Mouse (Mus musculus) cerebellum, adult 11 months (tissue): Measurements from ENCODE around the gene 2900026A02Rik.

Experiments
- DNase-seq: peaks from one replicate; pipeline ENCODE4 v3.0.0; 2022

Gene 2900026A02Rik

GRCm38 (mm10) chr5:113146656-113147055 is 74.4 kb downstream of the 2900026A02Rik start:
- no peak for DNase-seq

GRCm38 (mm10) chr5:113145171-113145570 is 75.9 kb downstream of the 2900026A02Rik start:
- no peak for DNase-seq

- no peak for DNase-seq
Measured at GRCm38 (mm10) chr5:113142486-113142885, 78.5 kb downstream of the 2900026A02Rik start.

DNA sequence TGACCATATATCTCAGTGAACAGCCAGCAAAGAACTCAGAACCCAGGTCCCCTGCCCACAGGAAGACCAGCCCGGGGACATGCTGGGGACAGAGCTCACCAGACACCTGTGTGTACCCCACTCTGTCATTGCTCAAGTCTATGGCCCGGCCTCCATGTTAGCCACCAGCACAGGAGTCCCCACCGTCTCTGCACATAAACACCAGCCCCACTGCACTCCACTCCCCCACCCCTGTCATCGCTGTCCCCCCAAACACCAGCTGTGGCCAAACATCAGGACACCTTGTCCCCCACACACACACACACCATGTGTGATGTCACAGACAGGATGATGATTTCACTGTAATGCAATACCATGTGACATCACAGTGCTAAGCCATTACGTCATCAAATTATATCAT is 79.0 kb downstream of the 2900026A02Rik start:
- no peak for DNase-seq

- no peak for DNase-seq
Measured at GRCm38 (mm10) chr5:113140872-113141271, 80.2 kb downstream of the 2900026A02Rik start.

DNA sequence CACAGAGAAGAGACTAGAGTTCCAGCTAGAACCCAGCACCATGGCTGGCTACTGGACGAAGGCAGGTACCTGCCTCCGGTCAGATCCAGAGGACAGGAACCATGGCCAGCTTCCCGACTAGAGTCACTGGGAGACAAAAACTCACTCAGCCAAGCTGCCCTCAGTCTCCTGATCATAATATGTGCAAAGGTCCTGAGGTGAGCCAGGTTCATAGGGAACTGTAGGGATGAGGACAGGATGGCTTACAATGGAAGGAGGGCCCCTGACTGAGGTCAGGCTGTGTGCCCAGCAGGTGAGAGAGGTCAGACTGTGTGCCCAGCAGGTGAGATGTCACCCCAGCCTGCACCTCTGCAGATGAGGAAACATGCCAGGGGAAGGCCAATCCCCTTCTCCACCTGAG is 81.0 kb downstream of the 2900026A02Rik start:
- DNase-seq = no peak

- DNase-seq = no peak
Measured at GRCm38 (mm10) chr5:113139064-113139726, 81.8 kb downstream of the 2900026A02Rik start.

GRCm38 (mm10) chr5:113138319-113139063 is 82.5 kb downstream of the 2900026A02Rik start:
- no peak for DNase-seq

DNA sequence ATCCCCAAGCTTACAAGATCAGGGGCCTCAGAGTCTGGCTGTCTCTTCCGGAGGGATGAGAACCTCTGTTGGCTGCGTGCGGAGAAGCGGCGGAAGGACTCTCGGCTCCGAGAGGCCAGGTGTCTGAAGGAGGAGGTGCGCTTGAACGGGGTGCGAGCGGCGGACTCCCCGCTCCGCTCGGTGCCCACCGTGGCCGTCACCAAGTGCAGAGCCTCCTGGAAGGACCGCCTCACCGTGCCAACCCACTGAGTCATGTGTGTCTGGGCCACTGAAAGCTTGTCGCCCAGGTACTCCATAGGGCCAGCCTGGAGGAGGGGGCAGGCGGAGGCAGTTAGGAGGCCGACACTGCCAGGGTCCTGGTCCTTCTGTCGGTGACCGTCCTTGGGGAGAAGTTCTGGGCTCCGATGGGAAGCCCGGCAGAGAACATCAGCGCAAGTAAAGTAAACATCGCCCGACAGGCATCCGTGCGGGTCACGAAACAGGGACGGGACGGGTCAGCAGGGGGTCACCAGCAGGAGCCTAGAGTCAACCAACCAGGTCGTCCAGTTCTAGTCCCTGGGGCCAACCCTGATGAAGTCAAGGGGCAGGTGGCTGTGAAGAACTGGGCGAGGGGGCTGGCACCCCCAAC is 83.2 kb downstream of the 2900026A02Rik start:
- no peak for DNase-seq

GRCm38 (mm10) chr5:113136951-113137487 is 84.0 kb downstream of the 2900026A02Rik start:
- no peak for DNase-seq

- DNase-seq = no peak
Measured at GRCm38 (mm10) chr5:113135513-113135912, 85.5 kb downstream of the 2900026A02Rik start.

GRCm38 (mm10) chr5:113133722-113134710 is 87.0 kb downstream of the 2900026A02Rik start:
- DNase-seq = no peak

- no peak for DNase-seq
Measured at GRCm38 (mm10) chr5:113133080-113133491, 88.0 kb downstream of the 2900026A02Rik start.

GRCm38 (mm10) chr5:113132635-113133041 is 88.4 kb downstream of the 2900026A02Rik start:
- no peak for DNase-seq

DNA sequence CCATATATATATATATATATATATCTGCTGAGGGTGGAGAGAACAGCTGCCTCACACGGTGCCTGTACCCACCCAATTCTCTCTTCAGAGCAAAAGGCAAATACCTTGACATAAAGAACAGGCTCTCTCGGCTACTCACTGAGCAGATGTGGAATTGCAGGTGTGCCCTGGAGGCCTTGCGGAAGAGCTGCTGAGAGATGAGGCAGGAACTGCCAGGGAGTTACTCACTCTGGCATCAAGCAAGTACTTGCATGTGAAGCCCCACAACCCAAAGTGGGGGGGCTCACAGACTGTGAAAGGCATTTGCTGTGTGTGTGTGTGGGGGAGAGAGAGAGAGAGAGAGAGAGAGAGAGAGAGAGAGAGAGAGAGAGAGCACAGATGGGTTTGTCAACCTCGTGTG is 92.6 kb downstream of the 2900026A02Rik start:
- DNase-seq = no peak

- DNase-seq = no peak
Measured at GRCm38 (mm10) chr5:113126476-113126875, 94.6 kb downstream of the 2900026A02Rik start.

GRCm38 (mm10) chr5:113123693-113124092 is 97.3 kb downstream of the 2900026A02Rik start:
- no peak for DNase-seq

GRCm38 (mm10) chr5:113122326-113123054 is 98.5 kb downstream of the 2900026A02Rik start:
- DNase-seq = no peak

GRCm38 (mm10) chr5:113121591-113121875 is 99.5 kb downstream of the 2900026A02Rik start:
- no peak for DNase-seq

- no peak for DNase-seq
Measured at GRCm38 (mm10) chr5:113120741-113121590, 100.1 kb downstream of the 2900026A02Rik start.
